Mouse (Mus musculus) limb, embryonic 10.5 days (tissue): Measurements from ENCODE around the gene Iars2. TPM values are rescaled to one million over a fixed set of nuclear protein-coding genes. Genes with fewer than 3 reads are reported as not detected.

Experiments used
- DNase-seq: peaks from one replicate; pipeline ENCODE4 v3.0.0-alpha.2; 2017; ENCODE audit warnings: low spot score
- H3K27ac ChIP-seq: fragments of 300-500 bp; sonication (generic); 2 replicates; pipeline ENCODE4 v1.5.1; 2016; ENCODE audit warnings: mild to moderate bottlenecking
- H3K27me3 ChIP-seq: fragments of 300-500 bp; sonication (generic); 2 replicates; pipeline ENCODE4 v1.6.1; 2016; ENCODE audit warnings: low read depth, mild to moderate bottlenecking; ENCODE audit not compliant: poor library complexity, severe bottlenecking
- H3K36me3 ChIP-seq: fragments of 300-500 bp; sonication (generic); 2 replicates; pipeline ENCODE4 v1.6.1; 2016; ENCODE audit warnings: mild to moderate bottlenecking, moderate library complexity
- H3K4me1 ChIP-seq: fragments of 300-500 bp; sonication (generic); 2 replicates; pipeline ENCODE4 v1.6.1; 2016
- H3K4me3 ChIP-seq: fragments of 300-500 bp; sonication (generic); 2 replicates; pipeline ENCODE4 v1.5.1; 2016; ENCODE audit warnings: mild to moderate bottlenecking, moderate library complexity
- H3K9me3 ChIP-seq: fragments of 300-500 bp; sonication (generic); replicated peaks from 2 replicates; pipeline ENCODE4 v1.6.1; 2016; ENCODE audit warnings: mild to moderate bottlenecking
- WGBS: fragments of 180-500 bp; shearing (Covaris S2); methylation state at CpG from one replicate; pipeline ENCODE4 v1.1.7; 2016; 5-methylcytosine and 5-hydroxymethylcytosine counted together
- polyA plus RNA-seq: library from polyadenylated mRNA; unstranded; fragments of >200 nt; fragmentation: Nextera tagmentation; extraction: Ambion mirVana; gene quantifications from 2 replicates; pipeline ENCODE4 v1.2.1, GENCODE M21; 2016

Gene Iars2
- polyA plus RNA-seq, 1 experiment from 2014 or later: 27.8 TPM

GRCm38 (mm10) chr1:185287066-185287465 is 42.1 kb downstream of the Iars2 start:
- Histone ChIP-seq H3K36me3 (peaks cover 87% of the 10 kb centered on the region), H3K4me1 (no peaks in the 10 kb centered on the region; the same call in 1 of the 2 replicates), H3K4me3 (no peak overlapping the region), H3K27ac (no peak overlapping the region), H3K9me3 (no peaks in the 10 kb centered on the region), H3K27me3 (no peaks in the 10 kb centered on the region)
- no peak for DNase-seq
- 93% methylated on average over 20 of the region's 20 CpGs for WGBS

GRCm38 (mm10) chr1:185285171-185285570 is 44.0 kb downstream of the Iars2 start:
- Histone ChIP-seq H3K9me3 (no peaks in the 10 kb centered on the region), H3K4me1 (no peaks in the 10 kb centered on the region), H3K36me3 (peaks cover 81% of the 10 kb centered on the region), H3K27me3 (no peaks in the 10 kb centered on the region), H3K27ac (no peak overlapping the region), H3K4me3 (no peak overlapping the region)
- DNase-seq: no peak
- 96% methylated on average over 4 of the region's 4 CpGs for WGBS

GRCm38 (mm10) chr1:185284740-185285139 is 44.5 kb downstream of the Iars2 start:
- H3K27ac ChIP-seq: no peak overlapping the region
- no peaks in the 10 kb centered on the region for H3K4me1 ChIP-seq
- 92% methylated on average over 4 of the region's 4 CpGs for WGBS
- H3K9me3 ChIP-seq: no peaks in the 10 kb centered on the region
- H3K36me3 ChIP-seq: peaks cover 80% of the 10 kb centered on the region
- no peak overlapping the region for H3K4me3 ChIP-seq
- no peak for DNase-seq
- no peaks in the 10 kb centered on the region for H3K27me3 ChIP-seq

GRCm38 (mm10) chr1:185283247-185283646 is 45.9 kb downstream of the Iars2 start:
- peaks cover 91% of the 10 kb centered on the region for H3K36me3 ChIP-seq

GRCm38 (mm10) chr1:185282846-185283245 is 46.4 kb downstream of the Iars2 start:
- H3K9me3 ChIP-seq: no peaks in the 10 kb centered on the region
- no peak overlapping the region for H3K27ac ChIP-seq
- H3K4me3 ChIP-seq: no peak overlapping the region
- H3K36me3 ChIP-seq: peaks cover 92% of the 10 kb centered on the region
- DNase-seq: no peak
- no peaks in the 10 kb centered on the region for H3K4me1 ChIP-seq
- no peaks in the 10 kb centered on the region for H3K27me3 ChIP-seq
- 96% methylated on average over 11 of the region's 11 CpGs for WGBS

More at GRCm38 (mm10) chr1:185283247-185283646, 45.9 kb downstream of the Iars2 start:
- no peak for DNase-seq
- Histone ChIP-seq H3K4me3 (no peak overlapping the region), H3K9me3 (no peaks in the 10 kb centered on the region), H3K27me3 (no peaks in the 10 kb centered on the region), H3K4me1 (no peaks in the 10 kb centered on the region), H3K27ac (no peak overlapping the region)
- 94% methylated on average over 15 of the region's 15 CpGs for WGBS

- H3K4me1 ChIP-seq: no peaks in the 10 kb centered on the region
- WGBS: 94% methylated on average over 4 of the region's 4 CpGs
Observed at GRCm38 (mm10) chr1:185280616-185281015, 48.6 kb downstream of the Iars2 start.

GRCm38 (mm10) chr1:185279288-185279687 is 49.9 kb downstream of the Iars2 start:
- no peaks in the 10 kb centered on the region for H3K27me3 ChIP-seq
- no peak overlapping the region for H3K27ac ChIP-seq
- no peak overlapping the region for H3K4me3 ChIP-seq
- no peaks in the 10 kb centered on the region for H3K9me3 ChIP-seq
- no peaks in the 10 kb centered on the region for H3K4me1 ChIP-seq
- peaks cover 84% of the 10 kb centered on the region for H3K36me3 ChIP-seq
- DNase-seq: no peak
- WGBS: 87% methylated on average over 9 of the region's 9 CpGs

More at GRCm38 (mm10) chr1:185280616-185281015, 48.6 kb downstream of the Iars2 start:
- H3K9me3 ChIP-seq: no peaks in the 10 kb centered on the region
- peaks cover 90% of the 10 kb centered on the region for H3K36me3 ChIP-seq
- no peak overlapping the region for H3K4me3 ChIP-seq
- DNase-seq: no peak
- no peaks in the 10 kb centered on the region for H3K27me3 ChIP-seq
- H3K27ac ChIP-seq: no peak overlapping the region

- 94% methylated on average over 11 of the region's 11 CpGs for WGBS
- Histone ChIP-seq H3K36me3 (peaks cover 80% of the 10 kb centered on the region), H3K4me1 (no peaks in the 10 kb centered on the region), H3K4me3 (no peak overlapping the region), H3K27me3 (no peaks in the 10 kb centered on the region), H3K9me3 (no peaks in the 10 kb centered on the region), H3K27ac (no peak overlapping the region)
- no peak for DNase-seq
Observed at GRCm38 (mm10) chr1:185277022-185277421, 52.2 kb downstream of the Iars2 start.

GRCm38 (mm10) chr1:185275976-185276375 is 53.2 kb downstream of the Iars2 start:
- DNase-seq: no peak
- 88% methylated on average over 7 of the region's 7 CpGs for WGBS
- Histone ChIP-seq H3K27me3 (no peaks in the 10 kb centered on the region), H3K4me3 (no peak overlapping the region), H3K4me1 (no peaks in the 10 kb centered on the region), H3K36me3 (peaks cover 86% of the 10 kb centered on the region), H3K27ac (no peak overlapping the region), H3K9me3 (no peaks in the 10 kb centered on the region)

GRCm38 (mm10) chr1:185274819-185275545 is 54.2 kb downstream of the Iars2 start:
- Histone ChIP-seq H3K27ac (no peak overlapping the region), H3K4me1 (no peaks in the 10 kb centered on the region), H3K9me3 (no peaks in the 10 kb centered on the region), H3K36me3 (peaks cover 81% of the 10 kb centered on the region), H3K4me3 (no peak overlapping the region), H3K27me3 (no peaks in the 10 kb centered on the region)
- 90% methylated on average over 5 of the region's 5 CpGs for WGBS
- no peak for DNase-seq

- DNase-seq: no peak
- Histone ChIP-seq H3K4me3 (no peak overlapping the region), H3K27me3 (no peaks in the 10 kb centered on the region), H3K27ac (no peak overlapping the region), H3K4me1 (no peaks in the 10 kb centered on the region), H3K9me3 (no peaks in the 10 kb centered on the region), H3K36me3 (peaks cover 69% of the 10 kb centered on the region)
- 96% methylated on average over 9 of the region's 9 CpGs for WGBS
Observed at GRCm38 (mm10) chr1:185271373-185271772, 57.8 kb downstream of the Iars2 start.

- WGBS: 94% methylated on average over 8 of the region's 8 CpGs
- Histone ChIP-seq H3K36me3 (peaks cover 68% of the 10 kb centered on the region), H3K27ac (no peak overlapping the region), H3K9me3 (no peaks in the 10 kb centered on the region), H3K4me1 (no peaks in the 10 kb centered on the region), H3K4me3 (no peak overlapping the region), H3K27me3 (no peaks in the 10 kb centered on the region)
- no peak for DNase-seq
Observed at GRCm38 (mm10) chr1:185270403-185271097, 58.6 kb downstream of the Iars2 start.

GRCm38 (mm10) chr1:185268675-185269074 is 60.5 kb downstream of the Iars2 start:
- Histone ChIP-seq H3K36me3 (peaks cover 73% of the 10 kb centered on the region), H3K4me1 (no peaks in the 10 kb centered on the region), H3K4me3 (no peak overlapping the region), H3K27ac (no peak overlapping the region), H3K27me3 (no peaks in the 10 kb centered on the region), H3K9me3 (no peaks in the 10 kb centered on the region)
- no peak for DNase-seq
- WGBS: 87% methylated on average over 4 of the region's 4 CpGs
